Mouse (Mus musculus) ovary, postnatal 36 days (tissue): ENCODE measurements around the gene Mgat4e.

ENCODE experiments used
- DNase-seq: peaks from one replicate; pipeline ENCODE4 v3.0.0; 2022; ENCODE audit warnings: low spot score, mixed read lengths

The Mgat4e gene

DNA sequence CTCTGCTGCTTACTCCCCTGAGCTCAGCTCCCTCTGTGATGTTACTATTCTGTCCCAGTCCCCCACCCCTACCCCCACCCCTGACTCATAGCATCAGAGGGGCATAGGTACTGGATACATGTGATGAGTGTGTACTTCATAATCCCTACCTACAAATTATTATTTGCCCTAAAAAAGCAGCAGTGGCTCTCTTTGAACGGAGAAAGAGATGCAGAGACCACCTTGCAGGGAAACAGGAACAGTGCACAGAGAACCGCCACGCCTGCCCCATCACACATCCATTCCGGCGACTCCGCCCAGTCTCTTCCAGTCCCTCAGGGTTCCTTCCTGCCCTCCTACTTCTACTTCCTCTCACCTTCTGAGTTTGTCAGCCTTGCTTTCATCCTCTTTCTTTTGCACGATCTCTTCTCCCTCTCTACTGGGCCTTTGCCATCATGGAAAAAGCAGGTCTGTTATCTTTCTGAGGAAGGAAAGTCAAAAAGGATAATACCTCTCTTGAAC is at the start of gene Mgat4e:
Gene Mgat4e, minus strand, starts transcription at position 51 of the 501 bp plus-strand sequence.
- no peak for DNase-seq

GRCm38 (mm10) chr1:134597339-134598054 is 48.0 kb upstream of the Mgat4e start:
- DNase-seq: no peak

DNA sequence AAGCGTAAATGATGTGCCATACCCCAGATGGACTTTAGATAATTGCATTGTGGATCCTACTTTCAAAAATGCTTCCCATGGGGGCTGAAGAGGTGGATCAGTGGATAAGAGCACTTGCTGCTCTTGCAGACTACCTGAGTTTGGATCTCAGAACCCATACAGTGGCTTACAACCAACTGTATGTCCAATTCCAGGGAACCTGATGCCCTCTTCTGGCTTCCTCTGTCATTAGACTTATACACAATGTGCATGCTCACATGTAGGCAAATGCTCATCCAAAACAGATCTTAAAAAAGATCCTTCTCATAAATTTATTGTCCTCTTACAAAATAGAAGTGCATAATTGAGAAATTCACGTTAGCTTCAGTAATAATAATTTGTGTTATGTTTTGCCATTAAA is 42.3 kb upstream of the Mgat4e start:
- no peak for DNase-seq

DNA sequence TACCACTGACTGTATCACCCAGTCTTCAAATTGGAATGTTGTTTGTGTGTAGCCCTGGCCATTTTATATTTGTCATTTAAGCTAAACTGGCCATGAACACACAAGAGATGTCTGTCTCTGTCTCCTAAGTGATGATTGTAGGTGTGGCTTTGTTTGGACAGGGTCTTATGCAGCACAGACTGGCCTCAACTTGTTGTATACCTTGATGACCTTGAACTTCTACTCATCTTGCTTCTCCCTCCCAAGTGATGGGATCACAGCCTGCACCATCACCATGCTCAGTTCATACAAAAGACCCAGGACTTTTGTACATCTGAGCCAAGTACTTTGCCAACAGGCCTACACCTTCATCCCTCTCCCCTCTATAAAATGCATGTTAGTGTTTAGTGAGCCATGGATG is 40.2 kb upstream of the Mgat4e start:
- no peak for DNase-seq

DNA sequence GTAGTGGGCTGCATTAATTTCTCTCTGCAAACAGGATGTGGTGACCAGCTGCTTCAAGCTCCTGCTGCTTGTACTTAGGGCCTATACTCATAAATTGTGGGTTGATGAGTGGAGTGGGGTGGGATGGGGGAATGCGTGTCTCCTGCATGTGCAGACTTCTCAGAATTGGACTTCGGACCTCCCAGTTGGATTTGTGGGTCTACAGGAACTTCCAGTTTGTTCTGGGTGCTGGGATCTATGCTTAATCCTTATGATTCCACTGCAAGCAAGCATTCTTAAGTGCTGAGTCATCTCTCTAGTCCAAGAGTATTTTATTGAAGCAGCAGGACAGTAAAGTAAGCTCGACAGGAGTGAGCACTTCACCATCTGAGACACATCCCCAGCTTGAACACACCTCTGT is 34.1 kb upstream of the Mgat4e start:
- DNase-seq: no peak

DNA sequence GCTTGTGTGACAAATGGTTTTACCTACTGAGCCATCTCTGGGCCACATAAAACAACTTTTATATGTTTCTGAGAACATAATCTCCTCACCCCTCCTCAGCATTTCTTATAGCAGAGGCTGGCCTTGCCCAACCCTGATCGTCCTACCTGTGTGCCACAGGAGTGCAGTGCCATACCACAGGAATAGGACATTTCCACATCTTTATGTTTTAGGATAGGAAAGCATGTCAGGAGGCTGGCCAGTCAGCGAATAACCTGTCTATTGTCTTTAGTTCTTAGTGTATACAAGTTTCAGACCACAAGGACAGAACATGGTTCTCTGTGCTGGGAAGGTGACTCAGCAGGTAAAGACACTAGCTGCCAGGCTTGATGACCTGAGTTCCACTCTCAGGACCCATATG is 31.3 kb upstream of the Mgat4e start:
- no peak for DNase-seq

DNA sequence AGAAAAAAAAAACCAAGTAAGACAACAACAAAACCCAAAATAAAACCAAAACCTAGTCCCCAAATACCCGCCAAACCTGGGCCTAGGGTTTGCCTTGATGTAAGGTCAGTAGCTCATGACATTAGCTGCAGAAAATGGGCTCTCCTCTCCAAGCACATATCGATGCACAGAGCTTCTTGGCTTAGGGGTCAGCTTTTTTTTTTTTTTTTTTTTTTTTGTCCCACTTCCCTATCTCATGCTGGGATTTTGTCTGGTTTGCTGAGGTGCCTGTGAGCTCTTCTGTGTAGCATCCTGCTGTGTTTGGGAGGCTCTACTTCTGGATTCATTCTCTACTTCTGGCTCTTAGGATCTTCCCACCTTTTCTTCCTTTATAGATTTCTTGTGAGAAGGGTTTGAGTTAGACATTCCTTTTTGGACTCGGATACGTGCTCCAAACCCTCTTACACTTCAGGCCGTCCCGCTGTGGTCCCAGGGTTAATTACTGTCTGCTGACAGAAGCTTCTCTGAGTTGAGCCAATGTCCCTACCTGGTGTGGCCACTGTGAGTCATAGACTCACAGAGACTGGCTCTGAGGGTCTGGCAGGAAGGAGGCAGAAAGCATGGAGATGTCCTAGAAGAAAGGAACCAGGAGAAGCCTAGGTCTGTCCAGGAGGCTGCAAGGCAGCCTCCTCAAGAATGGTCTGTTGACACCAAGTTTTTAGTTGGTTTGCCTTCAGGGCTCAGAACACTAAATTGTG is 28.1 kb upstream of the Mgat4e start:
- no peak for DNase-seq

DNA sequence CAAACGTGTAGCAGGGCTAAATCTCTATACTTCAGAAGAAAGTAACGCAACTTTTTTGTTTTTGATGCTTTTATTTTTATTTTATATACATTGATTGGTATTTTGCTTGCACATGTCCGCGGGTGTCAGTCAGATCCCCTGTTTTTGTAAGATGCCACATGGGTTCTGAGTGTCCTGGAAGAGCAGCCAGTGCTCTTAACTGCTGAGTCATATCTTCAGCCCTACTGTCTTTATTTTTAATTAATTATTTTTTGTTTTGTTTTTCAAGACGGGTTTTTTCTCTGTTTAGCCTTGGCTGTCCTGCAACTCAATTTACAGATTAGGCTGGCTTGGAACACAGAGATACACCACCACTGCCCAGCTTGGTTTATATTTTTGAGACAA is 24.4 kb upstream of the Mgat4e start:
- no peak for DNase-seq

DNA sequence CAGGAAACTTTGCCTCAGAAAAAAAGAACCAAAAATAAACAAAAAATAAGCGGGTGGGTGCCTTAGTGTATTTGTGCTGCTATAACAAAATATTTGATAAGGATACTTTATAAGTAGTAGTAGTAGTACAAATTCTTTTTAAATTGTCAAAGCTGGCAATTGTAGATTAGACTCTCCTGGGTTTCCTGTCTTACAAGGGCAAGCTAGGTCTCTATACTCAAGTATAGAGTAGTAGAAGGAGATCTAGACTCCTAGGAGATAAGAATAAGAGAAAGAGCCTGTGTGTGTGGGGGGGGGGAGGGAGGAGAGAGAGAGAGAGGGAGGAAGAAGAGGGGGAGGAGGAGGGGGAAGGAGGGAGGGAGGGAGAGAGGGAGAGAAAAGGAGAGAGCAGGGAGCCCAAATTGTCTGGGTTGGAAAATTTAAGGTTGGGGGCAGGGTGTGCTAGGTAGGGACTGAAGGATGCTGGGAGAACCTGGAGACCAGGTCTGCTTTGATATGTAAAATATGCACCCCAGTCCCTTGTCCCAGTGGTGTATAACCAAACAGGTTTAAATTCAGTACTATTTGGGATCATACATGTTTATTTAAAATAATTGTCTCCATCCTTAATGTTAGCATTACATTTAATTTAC is 23.9 kb upstream of the Mgat4e start:
- no peak for DNase-seq

DNA sequence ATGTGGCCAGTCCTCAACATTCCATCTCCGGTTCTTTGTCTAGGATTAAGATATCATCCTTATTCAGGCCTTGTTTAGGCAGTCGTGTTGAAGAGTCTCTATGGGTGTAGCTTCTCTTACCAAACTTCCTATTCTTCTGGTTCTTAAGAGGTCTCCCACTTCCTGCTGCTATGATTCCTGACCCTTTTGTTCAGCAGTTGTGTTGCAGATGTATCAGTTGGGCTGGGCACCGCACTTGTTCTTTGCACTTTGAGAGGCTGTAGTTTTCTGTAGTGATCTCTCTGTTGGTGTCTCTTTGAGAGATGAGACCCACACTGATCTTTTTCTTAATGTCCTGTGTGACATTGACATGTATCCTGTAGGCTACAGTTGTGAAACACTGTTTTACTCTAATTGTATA is 21.1 kb upstream of the Mgat4e start:
- no peak for DNase-seq

- DNase-seq: no peak
Observed at GRCm38 (mm10) chr1:134570171-134570570, 20.7 kb upstream of the Mgat4e start.

- DNase-seq: no peak
Observed at GRCm38 (mm10) chr1:134567511-134567910, 18.0 kb upstream of the Mgat4e start.

DNA sequence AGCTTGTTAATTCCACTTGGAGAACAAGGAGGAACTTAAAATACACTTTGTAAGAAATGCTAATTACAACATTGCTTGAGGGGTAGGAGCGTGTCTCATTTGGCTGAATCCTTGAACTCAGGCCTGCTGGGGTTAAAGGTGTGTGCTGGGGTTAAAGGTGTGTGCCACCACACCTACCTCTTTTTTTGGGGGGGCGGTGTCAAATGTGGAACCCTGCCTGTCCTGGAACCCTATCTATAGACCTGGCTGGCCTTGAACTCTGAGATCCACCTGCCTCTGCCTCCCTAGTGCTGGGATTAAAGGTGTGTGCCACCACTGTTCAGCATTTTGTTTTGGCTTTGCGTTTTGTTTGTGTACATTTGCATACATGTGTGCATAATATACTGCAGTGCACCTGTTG is 14.2 kb upstream of the Mgat4e start:
- DNase-seq: no peak

GRCm38 (mm10) chr1:134562457-134562856 is 13.0 kb upstream of the Mgat4e start:
- no peak for DNase-seq

- no peak for DNase-seq
Observed at GRCm38 (mm10) chr1:134561770-134562143, 12.3 kb upstream of the Mgat4e start.

DNA sequence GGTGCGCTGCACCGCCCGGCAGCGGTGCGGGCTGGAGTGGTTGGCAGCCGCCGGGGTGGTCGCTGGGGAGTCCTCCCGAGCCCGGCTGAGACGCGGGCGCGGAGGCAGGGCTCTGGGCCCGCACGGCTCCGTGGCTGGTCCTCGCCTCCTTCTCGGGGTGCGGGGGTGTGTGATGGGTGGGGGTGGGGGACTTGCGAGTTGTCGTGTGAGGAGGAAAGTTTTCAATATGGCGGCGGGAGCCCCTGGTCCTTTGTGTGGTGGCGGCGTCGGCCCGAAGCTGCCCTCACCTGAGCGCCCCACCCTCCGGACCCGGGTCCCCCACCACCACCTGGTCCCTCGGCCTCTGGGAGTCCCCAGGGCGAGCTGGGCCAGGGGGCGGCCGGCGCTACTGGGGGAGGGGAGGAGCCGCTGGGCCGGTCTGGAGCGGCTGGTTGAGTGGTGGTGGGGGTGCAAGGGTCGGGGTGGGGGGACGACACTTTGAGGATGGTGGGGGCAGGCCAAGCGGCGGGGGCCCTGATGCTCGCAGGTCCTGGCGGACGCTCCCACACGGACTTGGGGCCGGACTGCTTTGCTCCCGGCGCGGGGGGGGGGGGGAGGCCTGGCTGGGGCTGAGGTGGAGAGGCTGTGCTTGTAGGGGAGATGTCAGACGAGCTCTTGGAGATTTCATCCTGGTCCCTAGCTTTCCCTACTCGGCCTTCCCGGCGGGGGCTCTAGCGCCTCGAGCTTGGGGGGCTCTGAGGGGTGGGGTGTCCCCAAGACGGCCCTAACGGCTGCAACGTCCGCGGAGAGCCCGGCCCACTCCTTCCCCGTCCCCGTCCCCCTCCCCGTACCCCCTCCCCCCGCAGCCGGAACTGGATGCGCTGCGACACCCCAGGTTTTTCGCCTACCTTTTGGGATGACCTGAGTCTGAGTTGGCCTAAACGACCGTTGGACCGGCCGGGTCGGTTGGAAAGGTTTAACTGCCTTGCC is 11.6 kb upstream of the Mgat4e start:
- peak; percentile 44 for DNase-seq

- peak; percentile 64 for DNase-seq
Observed at GRCm38 (mm10) chr1:134560396-134560795, 10.9 kb upstream of the Mgat4e start.

GRCm38 (mm10) chr1:134559976-134560375 is 10.5 kb upstream of the Mgat4e start, which contains the start of gene Kdm5b:
TSS of gene Kdm5b (plus strand) at chr1:134560171.
- DNase-seq: peak; percentile 92

DNA sequence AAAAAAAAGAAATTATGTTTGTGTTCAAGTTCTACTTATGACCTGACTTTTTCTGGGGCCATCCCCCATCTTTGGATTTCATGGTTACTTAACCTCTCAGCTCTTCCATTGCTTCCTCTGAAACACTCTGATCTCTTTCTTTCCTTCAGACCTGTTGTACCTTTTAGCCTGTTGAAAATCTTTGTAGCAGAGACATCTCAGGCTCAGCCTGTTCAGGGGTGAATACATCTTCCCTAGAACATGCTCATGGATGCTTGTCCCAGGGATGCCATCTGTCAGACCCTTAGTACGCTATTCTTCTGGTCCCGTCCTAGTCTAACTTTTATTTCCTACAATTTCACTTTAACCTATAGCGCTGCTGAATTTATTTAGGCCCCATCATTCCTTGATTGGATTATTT is 9.7 kb upstream of the Mgat4e start:
- DNase-seq: no peak

DNA sequence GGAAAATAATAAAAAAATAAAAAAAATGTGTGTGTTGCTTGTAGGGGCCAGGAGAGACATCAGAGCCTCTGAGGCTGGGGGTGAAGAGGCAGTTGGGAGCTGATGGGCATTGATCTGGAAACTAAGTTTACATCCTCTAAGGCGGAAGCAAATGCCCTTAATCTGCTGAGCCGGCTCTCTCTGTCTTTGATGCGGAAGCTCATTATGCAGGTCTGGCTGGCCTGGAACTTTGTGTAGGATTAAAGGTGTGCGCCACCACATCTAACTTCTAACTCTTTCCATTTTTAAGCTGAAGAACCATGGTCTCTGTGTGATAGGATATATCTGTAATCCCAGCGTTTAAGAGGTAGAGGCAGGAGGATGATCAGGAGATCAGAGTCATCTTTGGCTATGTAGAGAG is 9.0 kb upstream of the Mgat4e start:
- no peak for DNase-seq

DNA sequence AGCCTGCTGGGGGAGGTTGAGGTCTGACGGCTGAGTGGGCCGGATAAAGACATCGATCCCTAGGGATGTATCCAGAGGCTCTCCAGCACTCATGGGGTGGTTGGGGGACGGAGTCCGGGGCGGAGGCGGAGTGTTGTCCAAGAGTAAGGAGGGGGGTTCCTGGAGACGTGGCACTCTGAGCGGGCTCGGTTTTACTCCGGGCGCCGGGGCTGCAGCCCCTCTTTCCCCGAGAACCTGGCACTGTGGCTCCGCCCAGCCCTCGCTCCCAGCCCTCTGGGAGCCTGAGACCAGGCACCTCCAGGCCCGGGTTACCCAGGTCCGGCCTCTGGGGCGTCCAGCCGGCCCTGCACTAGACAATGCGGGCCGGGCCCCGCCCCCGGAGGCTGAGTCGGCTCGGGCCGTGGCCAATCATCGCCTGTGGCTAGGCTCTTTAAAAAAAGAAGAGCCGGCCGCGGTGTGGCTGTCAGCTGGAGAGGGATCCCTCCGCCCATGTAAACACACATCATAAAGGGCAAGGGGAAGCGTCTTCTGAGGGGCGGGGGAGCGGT is 7.3 kb upstream of the Mgat4e start:
- peak; percentile 95 for DNase-seq
